Mouse (Mus musculus): ENCODE data around the gene 5830473C10Rik.
"Not testable (repeated sequence)": the region's sequence is repeated elsewhere in the genome, so short reads cannot be mapped to it uniquely, and the experiment has no call there.

5830473C10Rik gene

GRCm38 (mm10) chr5:90594945-90595344 is 34.0 kb downstream of the 5830473C10Rik start:
- no peak for DNase-seq (ENCODE audit: low spot score)

- DNase-seq (ENCODE audit: low spot score) = no peak
These were observed 35.2 kb downstream of the 5830473C10Rik start for GRCm38 (mm10) chr5:90596155-90596554.

GRCm38 (mm10) chr5:90601469-90601868 is 40.6 kb downstream of the 5830473C10Rik start:
- peak; percentile 35 for DNase-seq (ENCODE audit: low spot score)

- peak; percentile 68 for DNase-seq (ENCODE audit: low spot score)
These were observed 42.6 kb downstream of the 5830473C10Rik start for GRCm38 (mm10) chr5:90603407-90603923.

- DNase-seq (ENCODE audit: low spot score) = no peak
These were observed 48.0 kb downstream of the 5830473C10Rik start for GRCm38 (mm10) chr5:90608906-90609305.

GRCm38 (mm10) chr5:90611388-90611787 is 50.5 kb downstream of the 5830473C10Rik start:
- DNase-seq (ENCODE audit: low spot score) = no peak

- DNase-seq (ENCODE audit: low spot score) = no peak
These were observed 51.2 kb downstream of the 5830473C10Rik start for GRCm38 (mm10) chr5:90611996-90612611.

- not testable (repeated sequence) for DNase-seq (ENCODE audit: low spot score)
These were observed 51.8 kb downstream of the 5830473C10Rik start for GRCm38 (mm10) chr5:90612751-90613150.

GRCm38 (mm10) chr5:90617859-90618258 is 57.0 kb downstream of the 5830473C10Rik start:
- peak; percentile 39 for DNase-seq (ENCODE audit: low spot score)

GRCm38 (mm10) chr5:90621316-90621715 is 60.4 kb downstream of the 5830473C10Rik start:
- DNase-seq (ENCODE audit: low spot score) = no peak

- DNase-seq (ENCODE audit: low spot score) = no peak
These were observed 60.8 kb downstream of the 5830473C10Rik start for GRCm38 (mm10) chr5:90621726-90622125.

GRCm38 (mm10) chr5:90623209-90623608 is 62.3 kb downstream of the 5830473C10Rik start:
- DNase-seq (ENCODE audit: low spot score) = no peak

- no peak for DNase-seq (ENCODE audit: low spot score)
These were observed 64.0 kb downstream of the 5830473C10Rik start for GRCm38 (mm10) chr5:90624708-90625425.

GRCm38 (mm10) chr5:90627423-90627822 is 66.5 kb downstream of the 5830473C10Rik start:
- no peak for DNase-seq (ENCODE audit: low spot score)

GRCm38 (mm10) chr5:90628011-90628410 is 67.1 kb downstream of the 5830473C10Rik start:
- no peak for DNase-seq (ENCODE audit: low spot score)

- DNase-seq (ENCODE audit: low spot score) = no peak
These were observed 67.6 kb downstream of the 5830473C10Rik start for GRCm38 (mm10) chr5:90628530-90628929.

- no peak for DNase-seq (ENCODE audit: low spot score)
These were observed 74.0 kb downstream of the 5830473C10Rik start for GRCm38 (mm10) chr5:90634885-90635284.

GRCm38 (mm10) chr5:90640286-90641217 is 79.6 kb downstream of the 5830473C10Rik start, which contains the start of gene Rassf6:
TSS of gene Rassf6 (minus strand) at chr5:90640657.
- DNase-seq (ENCODE audit: low spot score) = peak; percentile 94

GRCm38 (mm10) chr5:90641218-90641610 is 80.3 kb downstream of the 5830473C10Rik start:
- DNase-seq (ENCODE audit: low spot score) = peak; percentile 76

- DNase-seq (ENCODE audit: low spot score) = no peak
These were observed 84.7 kb downstream of the 5830473C10Rik start for GRCm38 (mm10) chr5:90645579-90645978.

GRCm38 (mm10) chr5:90646398-90646797 is 85.5 kb downstream of the 5830473C10Rik start:
- DNase-seq (ENCODE audit: low spot score) = no peak

All from yolk sac, embryonic 10.5 days (tissue).